Mouse (Mus musculus) neutrophil, adult 59 days (primary cell): ENCODE data around the gene Git1. TPM values are rescaled to one million over a fixed set of nuclear protein-coding genes. Genes with fewer than 3 reads are reported as not detected.

Experiments
- total RNA-seq, 2 experiments: library from RNA; stranded (reverse); gene quantifications; 1 replicate in 1 of 2; 2 replicates in 1 of 2; pipeline ENCODE4 v1.2.4; 2023

Git1 gene
- 10 to 100 TPM; 26.2 to 30.8 TPM for total RNA-seq

GRCm38 (mm10) chr11:77493512-77494343 lies at the start of gene Git1:
Gene Git1 (plus strand): TSS chr11:77493562.

GRCm38 (mm10) chr11:77462283-77463100 lies 30.9 kb upstream of the Git1 start, which contains the start of gene Coro6:
Gene Coro6 (plus strand): TSS chr11:77462411.

GRCm38 (mm10) chr11:77489591-77490235 lies 3.6 kb upstream of the Git1 start, which contains the start of gene Ankrd13b:
Gene Ankrd13b (minus strand): TSS chr11:77489678.

GRCm38 (mm10) chr11:77514832-77515636 lies 21.7 kb downstream of the Git1 start, which contains the start of gene Abhd15:
Gene Abhd15 (plus strand): TSS chr11:77515121.

GRCm38 (mm10) chr11:77515637-77516552 lies 22.5 kb downstream of the Git1 start, which contains the start of gene Trp53i13:
Gene Trp53i13 (minus strand): TSS chr11:77515980.

GRCm38 (mm10) chr11:77519043-77519442 lies 25.7 kb downstream of the Git1 start, which contains the start of gene Gm10392:
Gene Gm10392 (minus strand): TSS chr11:77519198.

Other genes with a start within 250 kb of the Git1 start
- gene Coro6, start 31.2 kb upstream of the Git1 start, total RNA-seq, result under 1 TPM; 0.16 to 0.20 TPM
- 1 to 10 TPM; 2.0 to 2.6 TPM for gene Ankrd13b, start 3.9 kb upstream of the Git1 start, total RNA-seq
- gene Abhd15, start 21.6 kb downstream of the Git1 start, total RNA-seq, result 10 to 100 TPM; 10.3 to 16.9 TPM
- 10 to 100 TPM in 1 of 2 experiments, 1 to 10 TPM in 1; 9.1 to 10.1 TPM for gene Trp53i13, start 22.4 kb downstream of the Git1 start, total RNA-seq
- 1 to 10 TPM; 1.4 to 1.5 TPM for gene Gm10392, start 25.6 kb downstream of the Git1 start, total RNA-seq
- gene Taok1, start 114.3 kb downstream of the Git1 start, total RNA-seq, result 10 to 100 TPM; 38.5 to 40.1 TPM
- 10 to 100 TPM; 78.3 to 87.0 TPM for gene Nufip2, start 192.6 kb downstream of the Git1 start, total RNA-seq
- gene Cryba1, start 231.7 kb downstream of the Git1 start, total RNA-seq, result not detected